Mouse (Mus musculus) forebrain, embryonic 11.5 days (tissue): ENCODE measurements around the gene Snrpa1. TPM values are rescaled to one million over a fixed set of nuclear protein-coding genes. Genes with fewer than 3 reads are reported as not detected.

Experiments
- ATAC-seq: fragments of 200-750 bp; cut with Nextera tagmentation; replicated peaks from 2 replicates; pipeline ENCODE4 v1.8.0; 2017; ENCODE audit warnings: moderate TSS enrichment; ENCODE audit not compliant: low FRiP score
- DNase-seq: peaks from one replicate; pipeline ENCODE4 v3.0.0-alpha.2; 2017; ENCODE audit warnings: low spot score
- H3K27ac ChIP-seq: fragments of 300-500 bp; sonication (generic); 2 replicates; pipeline ENCODE4 v1.5.1; 2014; ENCODE audit warnings: low read depth, low read length
- H3K27me3 ChIP-seq: fragments of 300-500 bp; sonication (generic); 2 replicates; pipeline ENCODE4 v1.6.1; 2014; ENCODE audit warnings: mild to moderate bottlenecking, low read length, mixed read lengths; ENCODE audit not compliant: control insufficient read depth, insufficient read depth
- H3K36me3 ChIP-seq: fragments of 300-500 bp; sonication (generic); 2 replicates; pipeline ENCODE4 v1.6.1; 2014; ENCODE audit warnings: mild to moderate bottlenecking, low read length, moderate library complexity, mixed read lengths; ENCODE audit not compliant: control insufficient read depth, insufficient read depth
- H3K4me1 ChIP-seq: fragments of 300-500 bp; sonication (generic); replicated peaks from 2 replicates; pipeline ENCODE4 v1.6.1; 2014; ENCODE audit warnings: low read length, mixed read lengths; ENCODE audit not compliant: control insufficient read depth, insufficient read depth
- H3K4me2 ChIP-seq: fragments of 300-500 bp; sonication (generic); 2 replicates; pipeline ENCODE4 v1.6.1; 2014; ENCODE audit warnings: low read depth, mild to moderate bottlenecking, low read length, moderate library complexity, mixed read lengths; ENCODE audit not compliant: severe bottlenecking
- H3K4me3 ChIP-seq: fragments of 300-500 bp; sonication (generic); 2 replicates; pipeline ENCODE4 v1.5.1; 2014; ENCODE audit warnings: low read depth, low read length
- H3K9ac ChIP-seq: fragments of 300-500 bp; sonication (generic); 2 replicates; pipeline ENCODE4 v1.6.1; 2014; ENCODE audit warnings: low read length
- H3K9me3 ChIP-seq: fragments of 300-500 bp; sonication (generic); 2 replicates; pipeline ENCODE4 v1.6.1; 2016; ENCODE audit warnings: low read length, mixed read lengths; ENCODE audit not compliant: control insufficient read depth
- WGBS: fragments of 180-500 bp; shearing (Covaris S2); extraction: QIAGEN DNeasy Blood & Tissue Kit; methylation state at CpG from one replicate; pipeline ENCODE4 v1.1.7; 2014; 5-methylcytosine and 5-hydroxymethylcytosine counted together
- polyA plus RNA-seq: library from polyadenylated mRNA; unstranded; fragments of >200 nt; fragmentation: Nextera tagmentation; extraction: Ambion mirVana; gene quantifications from 2 replicates; pipeline ENCODE4 v1.2.1, GENCODE M21; 2014

Gene Snrpa1
- polyA plus RNA-seq, 1 experiment from 2014 or later, result 250 TPM

GRCm38 (mm10) chr7:66060066-66060956 is 1.5 kb downstream of the Snrpa1 start:
- Histone ChIP-seq H3K36me3 (no peaks in the 10 kb centered on the region; the same call in 1 of the 2 replicates), H3K9ac (peak overlapping the region; percentile 93), H3K4me2 (peak overlapping the region; percentile 82), H3K27me3 (no peaks in the 10 kb centered on the region), H3K4me1 (peaks cover 4% of the 10 kb centered on the region; the same call in 1 of the 2 replicates), H3K27ac (peak overlapping the region; percentile 64), H3K4me3 (peak overlapping the region; percentile 96), H3K9me3 (no peaks in the 10 kb centered on the region)
- WGBS, result under 1% methylated on average over 64 of the region's 64 CpGs
- ATAC-seq (peak; percentile 94), DNase-seq (peak; percentile 94)

DNA sequence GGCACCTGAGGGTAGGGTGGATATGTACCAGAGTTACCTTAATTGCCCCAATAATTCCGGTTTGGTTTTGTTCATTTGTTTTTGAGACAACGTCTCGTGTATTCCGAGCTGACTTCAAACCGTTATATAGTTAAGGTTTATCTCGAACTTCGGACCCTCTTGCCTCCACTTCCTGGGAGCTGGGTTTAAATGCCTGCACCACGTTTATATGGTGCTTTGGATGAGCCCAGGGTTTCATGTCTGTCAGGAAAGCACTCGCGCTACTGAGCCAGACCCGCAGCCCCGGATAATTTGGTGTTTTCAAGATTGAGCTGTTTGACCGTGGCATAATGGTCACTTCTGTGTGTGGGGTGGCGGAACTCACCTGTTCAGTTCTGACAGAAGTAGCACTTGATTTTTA is 2.3 kb downstream of the Snrpa1 start:
- H3K27ac ChIP-seq, result no peak overlapping the region

GRCm38 (mm10) chr7:66076411-66076810 is 17.6 kb downstream of the Snrpa1 start:
- Histone ChIP-seq H3K27ac (no peak overlapping the region), H3K4me2 (no peak overlapping the region), H3K36me3 (peaks cover 20% of the 10 kb centered on the region), H3K9ac (no peak overlapping the region), H3K9me3 (no peaks in the 10 kb centered on the region), H3K27me3 (no peaks in the 10 kb centered on the region), H3K4me3 (no peak overlapping the region), H3K4me1 (peaks cover 2% of the 10 kb centered on the region; the same call in 1 of the 2 replicates)
- ATAC-seq, result no peak
- WGBS, result 90% methylated on average over 2 of the region's 2 CpGs
- no peak for DNase-seq

More for the DNA sequence above, 2.3 kb downstream of the Snrpa1 start:
- Histone ChIP-seq H3K4me3 (peak overlapping the region; percentile 96), H3K27me3 (no peaks in the 10 kb centered on the region), H3K36me3 (no peaks in the 10 kb centered on the region; the same call in 1 of the 2 replicates), H3K4me2 (peak overlapping the region; percentile 82), H3K9ac (peak overlapping the region; percentile 93), H3K4me1 (peaks cover 4% of the 10 kb centered on the region; the same call in 1 of the 2 replicates), H3K9me3 (no peaks in the 10 kb centered on the region)
- ATAC-seq (no peak), DNase-seq (no peak)
- 2% methylated on average over 14 of the region's 14 CpGs for WGBS

GRCm38 (mm10) chr7:66079364-66080230 is 20.8 kb downstream of the Snrpa1 start, which contains the start of gene Selenos:
Selenos (plus strand) TSS chr7:66079649.
- peak within 1 kb of the TSS; percentile 9; the same call in 1 of the 2 replicates for H3K27ac ChIP-seq
- peak; percentile 100 for ATAC-seq
- WGBS, result under 1% methylated on average over 65 of the region's 65 CpGs
- peak within 1 kb of the TSS; percentile 82 for H3K4me2 ChIP-seq
- DNase-seq, result peak; percentile 97
- peaks cover 2% of the 10 kb centered on the region; the same call in 1 of the 2 replicates for H3K4me1 ChIP-seq
- H3K27me3 ChIP-seq, result no peaks in the 10 kb centered on the region
- H3K4me3 ChIP-seq, result peak within 1 kb of the TSS; percentile 62
- no peaks in the 10 kb centered on the region for H3K9me3 ChIP-seq
- peak within 1 kb of the TSS; percentile 50 for H3K9ac ChIP-seq
- peaks cover 13% of the 10 kb centered on the region for H3K36me3 ChIP-seq

DNA sequence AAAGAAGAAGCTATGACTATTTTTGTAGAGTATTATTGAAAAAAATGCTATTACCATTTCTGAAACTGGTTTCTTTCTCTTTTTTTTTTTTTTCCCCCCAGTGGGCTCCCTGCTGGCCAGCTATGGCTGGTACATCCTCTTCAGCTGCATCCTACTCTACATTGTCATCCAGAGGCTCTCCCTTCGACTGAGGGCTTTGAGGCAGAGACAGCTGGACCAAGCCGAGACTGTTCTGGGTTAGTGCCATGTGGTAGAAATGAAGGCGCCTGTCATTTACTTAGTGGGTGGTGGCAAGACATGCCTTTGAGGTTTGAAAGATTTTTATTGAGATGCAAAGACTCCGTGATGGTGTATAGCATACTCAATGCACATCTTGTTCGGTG is 21.4 kb downstream of the Snrpa1 start:
- DNase-seq (no peak), ATAC-seq (no peak)
- H3K4me2 ChIP-seq, result peak overlapping the region; percentile 82
- H3K9ac ChIP-seq, result peak overlapping the region; percentile 50
- no peaks in the 10 kb centered on the region for H3K27me3 ChIP-seq
- peak overlapping the region; percentile 62 for H3K4me3 ChIP-seq
- peaks cover 9% of the 10 kb centered on the region for H3K36me3 ChIP-seq
- H3K9me3 ChIP-seq, result no peaks in the 10 kb centered on the region
- WGBS, result 52% methylated on average over 5 of the region's 5 CpGs
- no peak overlapping the region for H3K27ac ChIP-seq
- H3K4me1 ChIP-seq, result peaks cover 2% of the 10 kb centered on the region; the same call in 1 of the 2 replicates

GRCm38 (mm10) chr7:66083757-66084156 is 25.0 kb downstream of the Snrpa1 start:
- Histone ChIP-seq H3K27me3 (no peaks in the 10 kb centered on the region), H3K4me2 (no peak overlapping the region), H3K36me3 (peaks cover 11% of the 10 kb centered on the region; the same call in 1 of the 2 replicates), H3K4me1 (peaks cover 2% of the 10 kb centered on the region; the same call in 1 of the 2 replicates), H3K4me3 (no peak overlapping the region), H3K9me3 (no peaks in the 10 kb centered on the region), H3K9ac (no peak overlapping the region), H3K27ac (no peak overlapping the region)
- ATAC-seq (no peak), DNase-seq (no peak)
- whole genome bisulfite sequencing, result 90% methylated on average over 6 of the region's 6 CpGs

GRCm38 (mm10) chr7:66084546-66084945 is 25.7 kb downstream of the Snrpa1 start:
- no peak overlapping the region for H3K4me2 ChIP-seq
- H3K9me3 ChIP-seq, result no peaks in the 10 kb centered on the region
- no peak overlapping the region for H3K4me3 ChIP-seq
- H3K36me3 ChIP-seq, result peaks cover 13% of the 10 kb centered on the region; the same call in 1 of the 2 replicates
- no peaks in the 10 kb centered on the region for H3K27me3 ChIP-seq
- DNase-seq (no peak), ATAC-seq (no peak)
- 91% methylated on average over 7 of the region's 7 CpGs for WGBS
- no peaks in the 10 kb centered on the region for H3K4me1 ChIP-seq
- H3K9ac ChIP-seq, result no peak overlapping the region
- no peak overlapping the region for H3K27ac ChIP-seq

GRCm38 (mm10) chr7:66087652-66088051 is 28.8 kb downstream of the Snrpa1 start:
- Histone ChIP-seq H3K4me1 (no peaks in the 10 kb centered on the region), H3K4me3 (no peak overlapping the region), H3K9ac (no peak overlapping the region), H3K36me3 (peaks cover 13% of the 10 kb centered on the region; the same call in 1 of the 2 replicates), H3K9me3 (no peaks in the 10 kb centered on the region), H3K27ac (no peak overlapping the region), H3K27me3 (no peaks in the 10 kb centered on the region), H3K4me2 (no peak overlapping the region)
- WGBS, result 93% methylated on average over 4 of the region's 4 CpGs
- ATAC-seq, result no peak
- no peak for DNase-seq
